11 mouse cellular contexts compared by ENCODE assay signal in genomic region chr2:65621254-65621653, GRCm38 (mm10). TPM values are rescaled to one million over a fixed set of nuclear protein-coding genes. Genes with fewer than 3 reads are reported as not detected.
A peak's percentile ranks its signal among the peaks of the same experiment; 100 is the strongest.
DNase-seq lines count a peak whose midpoint lies in the region; ATAC-seq and TF ChIP-seq lines count a peak whose summit lies in the region.
"Had no signal": no experiment of that assay in that cellular context is flagged by ENCODE, and none has a peak within 500 bp of the region (broad histone marks: within the 10 kb centered on the region; RNA-seq: fewer than 3 reads in every experiment).

No protein-coding gene starts in this region.

- no peaks in the 10 kb centered on the region for H3K9me3 ChIP-seq in hindbrain, postnatal 0 days (ENCODE audit: low read length)
- H3K9me3 ChIP-seq in neural tube, embryonic 13.5 days: no peaks in the 10 kb centered on the region
- H3K9me3 ChIP-seq in liver, embryonic 11.5 days (ENCODE audit: control insufficient read depth, low read length): no peaks in the 10 kb centered on the region
- H3K9me3 ChIP-seq: intestine, embryonic 15.5 days had no signal

- peak overlapping the region; percentile 51 for H3K4me2 ChIP-seq in hindbrain, postnatal 0 days (ENCODE audit: low read depth, low read length)
- peak overlapping the region; percentile 49 for H3K4me2 ChIP-seq in neural tube, embryonic 13.5 days
- H3K4me2 ChIP-seq in liver, embryonic 11.5 days: no peak overlapping the region
- H3K4me2 ChIP-seq: intestine, embryonic 15.5 days had no signal

- peak overlapping the region; percentile 76 for H3K27ac ChIP-seq in hindbrain, postnatal 0 days
- H3K27ac ChIP-seq in neural tube, embryonic 13.5 days (replicated peaks): peak overlapping the region; percentile 86
- H3K27ac ChIP-seq in liver, embryonic 11.5 days (ENCODE audit: low read depth, low read length): no peak overlapping the region
- H3K27ac ChIP-seq: intestine, embryonic 15.5 days had no signal

- TF ChIP-seq CTCF in hindbrain, postnatal 0 days (IDR thresholded peaks at IDR 0.05; ENCODE audit: low read depth): no peak

- H3K27me3 ChIP-seq in hindbrain, postnatal 0 days (ENCODE audit: insufficient read depth, low read length): no peaks in the 10 kb centered on the region
- no peaks in the 10 kb centered on the region for H3K27me3 ChIP-seq in neural tube, embryonic 13.5 days
- H3K27me3 ChIP-seq in liver, embryonic 11.5 days (replicated peaks; ENCODE audit: control insufficient read depth, insufficient read depth, low read length): no peaks in the 10 kb centered on the region
- H3K27me3 ChIP-seq: intestine, embryonic 15.5 days had no signal

- no peaks in the 10 kb centered on the region for H3K36me3 ChIP-seq in hindbrain, postnatal 0 days (ENCODE audit: insufficient read depth, low read length)
- no peaks in the 10 kb centered on the region for H3K36me3 ChIP-seq in neural tube, embryonic 13.5 days
- H3K36me3 ChIP-seq in liver, embryonic 11.5 days (ENCODE audit: control insufficient read depth, insufficient read depth, low read length): no peaks in the 10 kb centered on the region
- H3K36me3 ChIP-seq: intestine, embryonic 15.5 days had no signal

- peak overlapping the region; percentile 45 for H3K4me3 ChIP-seq in hindbrain, postnatal 0 days (ENCODE audit: low read length)
- H3K4me3 ChIP-seq in neural tube, embryonic 13.5 days: peak overlapping the region; percentile 45
- no peak overlapping the region for H3K4me3 ChIP-seq in liver, embryonic 11.5 days (ENCODE audit: low read depth, low read length)
- H3K4me3 ChIP-seq: intestine, embryonic 15.5 days had no signal

- ATAC-seq in hindbrain, postnatal 0 days: peak; percentile 63
- peak; percentile 84 for ATAC-seq in neural tube, embryonic 13.5 days (ENCODE audit: low read depth)
- ATAC-seq in liver, embryonic 11.5 days (replicated peaks; ENCODE audit: low FRiP score): no peak
- ATAC-seq: intestine, embryonic 15.5 days had no signal

- 18% methylated on average over 5 of the region's 5 CpGs for WGBS in hindbrain, postnatal 0 days
- WGBS in neural tube, embryonic 13.5 days: 20% methylated on average over 5 of the region's 5 CpGs
- WGBS in liver, embryonic 11.5 days: 70% methylated on average over 5 of the region's 5 CpGs

- peak overlapping the region; percentile 50 for H3K9ac ChIP-seq in hindbrain, postnatal 0 days (replicated peaks; ENCODE audit: low read length)
- peak overlapping the region; percentile 69 for H3K9ac ChIP-seq in neural tube, embryonic 13.5 days
- H3K9ac ChIP-seq in liver, embryonic 11.5 days (ENCODE audit: low read depth, low read length): no peak overlapping the region
- H3K9ac ChIP-seq: intestine, embryonic 15.5 days had no signal

- peak; percentile 15 for DNase-seq in layer of hippocampus, adult 11-12 months (ENCODE audit: low spot score)
- DNase-seq in layer of hippocampus, postnatal 25 days (ENCODE audit: extremely low spot score in 1 of 2, low spot score in 1 of 2): no peak
- peak; percentile 60 to 66 for DNase-seq in cerebellum, postnatal 25 days
- DNase-seq in hindbrain, postnatal 0 days (ENCODE audit: low spot score): peak; percentile 58
- DNase-seq in liver, embryonic 11.5 days (ENCODE audit: low spot score): no peak
- DNase-seq in kidney, adult 18-20 months: no peak
- no peak for DNase-seq in urinary bladder, postnatal 4 days (ENCODE audit: low spot score in 2 of 2)

- H3K4me1 ChIP-seq in hindbrain, postnatal 0 days (ENCODE audit: insufficient read depth, low read length): no peaks in the 10 kb centered on the region
- H3K4me1 ChIP-seq in neural tube, embryonic 13.5 days (replicated peaks): peaks cover 19% of the 10 kb centered on the region
- H3K4me1 ChIP-seq in liver, embryonic 11.5 days (replicated peaks; ENCODE audit: control insufficient read depth, insufficient read depth, low read length): no peaks in the 10 kb centered on the region
- H3K4me1 ChIP-seq: intestine, embryonic 15.5 days had no signal

RNA-seq across cellular contexts. Expression of gene Scn2a, which starts 0.7 kb away (rescaled TPM):
- total RNA-seq in layer of hippocampus, postnatal 25 days (2021): 100 to 1,000 TPM; 239 to 265 TPM
- 83.0 and 85.7 TPM in 2 replicates for total RNA-seq in hindbrain, postnatal 0 days (2014; rRNA removed)
- 56.7 and 59.6 TPM in 2 replicates for polyA plus RNA-seq in hindbrain, postnatal 0 days (2015; fragmentation: Nextera tagmentation; extraction: Ambion mirVana)
- polyA plus RNA-seq in neural tube, embryonic 13.5 days (2015; fragmentation: Nextera tagmentation; extraction: Ambion mirVana): 30.5 and 33.5 TPM in 2 replicates
- polyA plus RNA-seq in liver, embryonic 11.5 days (2014; fragmentation: Nextera tagmentation; extraction: Ambion mirVana): 1.6 and 1.7 TPM in 2 replicates
- total RNA-seq: neutrophil, adult 5-6 weeks had no signal

RNA-seq across cellular contexts. Expression of gene Scn3a, which starts 53.8 kb away (rescaled TPM):
- 10 to 100 TPM; 37.7 to 40.2 TPM for total RNA-seq in layer of hippocampus, postnatal 25 days (2021)
- 52.6 and 65.1 TPM in 2 replicates for total RNA-seq in hindbrain, postnatal 0 days (2014; rRNA removed)
- polyA plus RNA-seq in hindbrain, postnatal 0 days (2015; fragmentation: Nextera tagmentation; extraction: Ambion mirVana): 31.1 and 32.1 TPM in 2 replicates
- polyA plus RNA-seq in neural tube, embryonic 13.5 days (2015; fragmentation: Nextera tagmentation; extraction: Ambion mirVana): 39.9 and 50.6 TPM in 2 replicates
- 0.08 and 0.31 TPM in 2 replicates for polyA plus RNA-seq in liver, embryonic 11.5 days (2014; fragmentation: Nextera tagmentation; extraction: Ambion mirVana)
- total RNA-seq: neutrophil, adult 5-6 weeks had no signal
- polyA plus RNA-seq: C2C12 had no signal

Comparison
In these comparisons a context has a peak if more than half of its experiments do, and no peak if none do; other contexts are left out.
1. DNase-seq: peak in layer of hippocampus, adult 11-12 months (single experiment), cerebellum, postnatal 25 days (2 of 2) and hindbrain, postnatal 0 days (single experiment); none in layer of hippocampus, postnatal 25 days (0 of 2), liver, embryonic 11.5 days (single experiment), kidney, adult 18-20 months (single experiment) and urinary bladder, postnatal 4 days (0 of 2).
2. RNA of gene Scn2a, which starts 0.7 kb away (polyA plus RNA-seq): 56.7 to 59.6 TPM in hindbrain, postnatal 0 days and 30.5 to 33.5 TPM in neural tube, embryonic 13.5 days; 1.6 to 1.7 TPM in liver, embryonic 11.5 days; every median in the first group is over 10 times any median in the second.
3. RNA of gene Scn3a, which starts 53.8 kb away (polyA plus RNA-seq): 39.9 to 50.6 TPM in neural tube, embryonic 13.5 days and 31.1 to 32.1 TPM in hindbrain, postnatal 0 days; 0.08 to 0.31 TPM in liver, embryonic 11.5 days; every median in the first group is over 10 times any median in the second.